Mouse (Mus musculus) spleen, postnatal 14 days (tissue): Measurements from ENCODE around the gene Carmil1.

Source experiments
- DNase-seq, 2 experiments: peaks; one replicate each; pipeline ENCODE4 v3.0.0; 2021 to 2022; ENCODE audit warnings: low spot score in 2 of 2

Gene Carmil1

DNA sequence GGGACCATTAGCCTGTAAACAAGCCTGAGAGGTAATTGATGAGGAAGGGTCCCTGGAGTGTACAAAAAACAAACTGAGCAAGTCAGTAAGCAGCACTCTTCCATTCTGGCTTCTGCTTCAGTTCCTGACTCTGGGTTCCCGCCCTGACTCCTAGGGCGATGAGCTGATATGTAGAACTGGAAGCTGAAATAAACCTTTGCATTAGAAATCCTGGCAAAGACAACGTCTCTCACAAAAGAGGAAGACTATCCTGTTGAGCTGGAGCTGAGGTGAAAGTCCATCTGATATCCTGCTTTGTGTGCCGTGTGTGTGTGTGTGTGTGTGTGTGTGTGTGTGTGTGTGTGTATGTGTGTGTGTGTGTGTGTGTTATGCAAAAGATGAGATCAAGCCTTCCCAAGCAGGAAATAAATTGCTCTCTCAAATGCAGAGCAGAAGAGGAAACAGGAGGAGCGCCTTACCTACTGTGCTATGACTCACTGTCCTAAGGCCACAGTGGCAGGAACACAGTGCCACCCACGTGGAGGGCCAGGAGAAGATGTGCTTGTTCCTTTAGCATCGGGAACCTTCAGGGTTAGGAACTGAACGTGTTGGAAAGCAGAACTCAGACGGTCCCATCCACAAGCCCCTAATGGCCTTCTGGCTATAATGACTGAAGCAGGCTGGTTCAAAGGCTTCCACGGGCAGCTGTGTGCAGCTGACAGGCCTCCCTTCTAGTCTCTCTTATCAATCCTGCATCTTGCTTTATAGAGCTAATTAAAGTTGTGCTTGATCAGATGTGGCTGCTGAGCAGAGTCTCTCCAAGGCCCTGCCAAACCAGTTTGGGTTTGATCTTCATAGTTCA is 19.6 kb downstream of the Carmil1 start:
- DNase-seq, result no peak

DNA sequence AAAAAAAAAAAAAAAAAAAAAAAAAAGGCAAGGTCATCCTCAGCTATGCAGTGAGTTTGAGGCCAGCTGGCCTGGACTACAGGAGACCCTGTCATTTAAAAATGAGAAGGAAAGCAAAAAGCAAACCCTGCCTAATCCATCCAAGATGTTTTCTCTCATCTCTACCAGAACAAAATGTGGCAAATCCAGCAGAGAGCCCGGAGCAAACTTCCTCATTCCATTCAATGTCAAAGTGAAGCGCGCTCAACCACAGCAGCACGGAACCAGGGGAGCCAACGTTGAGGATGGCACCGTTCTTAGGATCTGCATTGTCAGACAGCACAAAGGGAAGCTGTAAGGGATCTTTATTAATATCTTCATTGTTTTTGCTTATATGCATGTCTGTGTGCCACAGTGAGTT is 22.8 kb downstream of the Carmil1 start:
- no peak for DNase-seq

DNA sequence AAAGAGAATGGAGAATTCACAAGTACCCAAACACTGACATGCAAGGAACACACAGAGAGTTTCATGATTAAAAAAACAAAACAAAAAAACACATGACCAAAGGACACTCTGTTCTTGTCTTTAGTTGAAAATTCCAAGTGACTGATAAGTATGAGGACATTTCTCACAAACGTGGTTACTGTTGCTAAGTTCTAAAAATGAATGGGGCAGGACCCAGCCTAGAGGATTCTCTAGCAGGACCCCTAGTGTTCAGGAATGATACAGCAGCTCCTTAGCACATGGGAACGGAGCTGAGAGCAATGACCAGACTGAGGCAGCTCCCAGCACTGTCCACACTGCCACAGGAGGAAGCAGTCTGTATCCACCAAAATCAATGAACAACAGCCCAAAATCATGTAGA is 26.6 kb downstream of the Carmil1 start:
- DNase-seq, result peak in 1 of 2 experiments; percentile 12

DNA sequence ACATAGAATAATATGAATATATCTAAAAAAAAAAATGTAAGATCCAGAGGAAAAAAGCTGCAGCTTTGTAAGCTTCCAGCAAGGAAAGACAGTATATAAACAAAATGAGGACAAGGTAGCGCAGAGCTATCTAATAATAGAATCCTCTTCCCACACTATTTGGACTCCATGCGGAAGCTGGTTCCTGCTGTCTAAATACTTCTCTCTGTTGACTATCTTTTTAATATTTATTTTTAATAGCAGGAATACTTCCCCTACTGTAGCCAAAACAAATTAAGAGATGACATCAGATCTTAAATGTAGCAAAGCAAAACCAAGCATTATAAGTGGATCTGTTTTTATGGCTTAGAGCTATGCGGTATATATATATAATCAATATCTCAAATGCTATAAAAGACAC is 27.0 kb downstream of the Carmil1 start:
- no peak for DNase-seq

- no peak for DNase-seq
Observed at GRCm38 (mm10) chr13:24251236-24251635, 29.4 kb downstream of the Carmil1 start.

DNA sequence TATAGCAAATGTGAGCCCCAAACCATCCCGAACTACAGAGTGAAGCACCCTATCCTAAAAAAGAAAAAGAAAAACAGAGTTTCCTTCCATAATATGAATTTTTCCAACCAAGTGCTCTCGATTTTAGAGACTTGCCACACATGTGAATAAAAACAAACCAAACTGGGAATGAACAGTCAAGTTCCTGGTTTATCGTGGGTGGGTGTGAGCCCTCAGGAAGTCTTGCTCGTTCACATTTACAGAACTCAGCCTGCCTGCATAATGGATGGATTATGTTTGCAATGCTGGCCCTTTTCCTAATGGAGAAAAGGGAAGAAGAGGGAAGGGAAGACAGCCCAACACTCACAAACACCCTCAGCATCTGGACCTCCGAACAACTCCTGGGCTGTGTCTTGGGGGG is 32.7 kb downstream of the Carmil1 start:
- DNase-seq, result no peak

DNA sequence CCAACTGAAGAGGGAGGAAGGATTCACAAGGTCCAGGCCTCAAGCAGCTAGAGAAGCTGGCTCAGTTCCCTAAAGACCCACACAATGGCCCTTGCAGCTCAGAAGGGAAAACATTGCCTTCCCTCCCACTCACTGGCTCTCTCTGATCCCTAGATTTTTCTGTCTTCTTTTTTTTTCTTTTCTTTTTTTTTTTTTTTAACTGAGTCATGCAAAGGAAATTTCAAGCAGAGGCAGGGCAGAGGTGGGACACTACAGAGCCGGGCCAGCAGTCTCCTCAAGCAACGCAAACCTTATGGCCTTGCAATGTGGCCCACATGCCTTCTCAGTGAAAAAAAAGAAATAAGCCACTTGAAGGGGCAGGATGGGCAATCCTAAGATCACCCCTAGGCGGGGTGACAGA is 33.2 kb downstream of the Carmil1 start:
- DNase-seq, result no peak

DNA sequence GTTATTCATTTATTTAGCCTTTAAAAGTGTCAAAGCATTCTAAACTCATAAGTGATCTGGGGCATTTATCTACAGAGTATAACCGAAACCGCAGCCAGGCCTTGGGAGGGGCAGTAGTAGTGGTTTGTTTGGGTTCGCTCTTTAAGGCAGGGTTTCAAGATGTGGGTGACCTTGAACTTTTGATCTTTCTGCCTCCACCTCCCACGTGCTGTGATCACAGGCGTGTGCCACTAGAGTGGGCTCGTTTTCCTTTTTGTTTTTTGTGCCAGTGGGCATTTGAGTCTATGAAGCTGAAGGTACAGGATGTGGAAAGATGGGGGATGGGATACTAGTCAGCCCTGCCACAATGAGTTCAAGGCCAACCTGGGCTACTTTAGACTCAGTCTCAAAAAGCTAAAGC is 34.3 kb downstream of the Carmil1 start:
- no peak for DNase-seq

DNA sequence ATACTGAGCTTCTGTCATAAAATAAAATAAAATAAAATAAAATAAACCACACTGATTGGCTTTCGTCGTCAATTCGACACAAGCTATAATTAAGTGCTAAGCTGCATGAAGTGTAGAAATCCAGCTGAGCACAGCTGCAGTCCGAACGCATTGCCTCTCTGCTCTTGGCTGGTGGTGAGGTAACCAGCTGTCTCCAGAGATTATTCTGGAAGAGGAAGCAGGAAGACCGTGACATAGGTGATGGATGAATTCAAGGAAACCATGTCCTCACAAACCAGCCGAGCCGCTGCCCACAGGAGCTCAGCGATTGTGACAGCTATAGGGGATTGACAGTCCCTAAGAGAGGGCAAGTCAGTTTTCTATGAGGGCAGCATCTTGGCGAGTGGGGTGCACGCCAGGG is 36.0 kb downstream of the Carmil1 start:
- no peak for DNase-seq

DNA sequence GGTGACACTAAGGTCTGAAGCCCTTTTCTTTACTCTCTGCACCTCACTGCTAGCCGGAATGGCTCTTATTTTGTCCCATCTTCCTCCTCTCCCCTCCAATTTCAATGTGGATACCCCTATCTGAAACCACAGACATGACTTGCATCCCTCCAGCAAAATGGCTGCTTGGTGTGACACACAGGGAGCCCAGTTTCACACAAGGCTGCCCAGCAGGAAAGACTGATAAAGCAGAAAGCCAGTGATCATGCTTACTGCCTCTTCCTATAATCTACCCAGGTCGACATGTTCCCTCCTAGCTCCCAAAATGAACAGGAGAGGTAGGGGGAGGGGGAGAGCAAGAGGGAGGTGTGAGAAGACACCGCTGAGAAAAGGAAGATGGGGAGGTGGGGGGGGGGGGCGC is 36.6 kb downstream of the Carmil1 start:
- DNase-seq, result no peak

DNA sequence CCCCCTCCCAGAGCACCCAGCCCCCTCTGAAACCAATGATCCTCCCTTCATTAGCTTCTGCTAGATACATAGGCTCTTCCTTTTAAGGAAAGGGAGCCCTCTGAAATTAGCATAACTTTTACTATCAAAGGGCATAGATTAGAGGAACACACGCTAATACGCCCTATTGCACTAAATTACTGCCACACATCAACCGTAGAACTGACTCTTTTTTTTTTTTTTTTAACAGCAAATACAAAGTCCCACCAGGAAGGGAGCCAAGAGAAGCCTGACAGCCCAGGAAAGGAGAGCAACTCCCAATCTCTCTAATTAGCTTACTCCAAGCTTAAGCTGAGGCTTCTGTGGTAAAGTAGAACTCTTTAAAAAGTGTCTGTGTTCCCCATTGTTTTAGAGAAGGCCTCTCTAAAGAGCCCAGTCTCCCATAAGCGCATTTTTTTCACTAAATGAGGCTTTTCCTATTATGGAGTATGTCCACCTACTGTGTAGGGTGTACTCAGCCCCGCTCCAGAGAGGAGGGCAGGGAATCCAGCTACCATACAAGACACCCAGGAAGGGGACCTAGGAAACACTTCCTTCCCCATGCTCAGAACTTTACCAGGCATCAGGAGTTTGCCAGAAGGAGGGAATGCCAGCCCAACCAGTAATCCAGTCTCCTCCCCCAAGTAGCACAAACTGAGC is 38.0 kb downstream of the Carmil1 start:
- no peak for DNase-seq

DNA sequence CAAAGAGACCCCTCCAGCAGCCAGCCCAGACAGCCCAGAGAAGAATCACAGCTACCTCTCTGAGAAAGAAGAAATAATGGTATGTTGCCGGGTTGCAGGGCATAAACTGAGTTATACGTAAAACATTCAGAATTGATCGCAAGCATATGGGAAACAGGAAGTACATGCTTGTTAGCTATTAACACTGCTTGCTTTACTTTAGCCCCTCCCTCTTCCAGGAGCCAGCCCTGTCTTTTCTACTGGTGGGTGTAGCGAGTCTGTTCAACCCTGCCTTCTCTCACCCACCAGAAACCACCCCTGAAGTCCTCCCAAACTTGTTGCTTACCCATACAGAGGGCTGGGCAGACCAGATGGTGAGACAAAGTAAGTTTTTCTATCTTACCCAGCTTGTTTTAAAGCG is 39.4 kb downstream of the Carmil1 start:
- DNase-seq, result no peak

- no peak for DNase-seq
Observed at GRCm38 (mm10) chr13:24240430-24240829, 40.2 kb downstream of the Carmil1 start.

DNA sequence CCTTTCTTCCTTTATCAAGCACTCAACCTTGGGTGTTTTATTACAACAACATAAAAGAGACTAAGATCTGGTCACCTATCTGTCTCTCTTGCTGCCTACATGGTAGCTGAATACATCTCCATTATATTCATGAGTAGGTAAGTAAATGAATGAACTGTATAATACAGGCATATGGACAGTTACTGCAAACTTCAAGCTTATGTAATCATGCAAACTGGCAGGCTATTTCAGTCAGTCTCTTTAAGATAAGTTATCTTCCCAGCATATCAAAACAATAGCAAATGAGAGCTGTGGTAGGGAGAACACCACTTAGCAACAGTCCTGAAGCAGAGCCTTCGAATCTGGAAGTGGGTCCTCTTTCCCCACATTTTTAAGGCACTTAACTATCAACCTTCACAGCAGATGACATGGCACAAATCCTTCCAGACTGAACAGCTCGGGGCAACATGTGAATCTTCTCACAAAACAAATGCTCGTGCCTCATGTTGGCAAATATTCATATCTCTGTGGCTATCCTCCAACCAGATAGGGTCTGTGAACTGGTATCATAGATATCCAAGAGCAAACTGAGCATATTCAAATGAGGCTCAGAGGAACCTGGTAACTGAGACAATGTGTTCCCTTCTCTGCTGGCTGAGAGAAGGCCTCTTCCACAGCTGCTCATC is 42.0 kb downstream of the Carmil1 start:
- no peak for DNase-seq

DNA sequence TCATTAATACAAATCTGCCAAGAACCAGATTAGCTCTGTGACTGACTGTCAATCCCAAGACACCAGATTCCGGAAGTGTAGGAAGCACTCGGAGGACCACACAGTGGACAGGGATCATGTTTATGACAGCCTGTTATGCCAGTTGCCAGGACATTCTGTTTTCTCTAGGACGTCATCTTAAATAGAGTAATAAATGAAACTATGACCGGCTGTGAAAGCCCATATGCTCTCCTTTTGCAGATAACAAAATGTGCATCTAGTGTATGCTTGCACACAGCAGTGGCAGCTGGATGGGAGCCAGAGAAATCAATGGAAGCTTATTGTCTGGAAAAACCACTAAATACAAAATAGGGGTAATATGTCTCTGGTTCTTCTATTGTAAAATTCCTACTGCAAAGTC is 43.9 kb downstream of the Carmil1 start:
- no peak for DNase-seq

- DNase-seq, result no peak
Observed at GRCm38 (mm10) chr13:24232750-24233149, 47.8 kb downstream of the Carmil1 start.

GRCm38 (mm10) chr13:24231746-24232483 is 48.7 kb downstream of the Carmil1 start:
- no peak for DNase-seq

- no peak for DNase-seq
Observed at GRCm38 (mm10) chr13:24231146-24231545, 49.4 kb downstream of the Carmil1 start.

DNA sequence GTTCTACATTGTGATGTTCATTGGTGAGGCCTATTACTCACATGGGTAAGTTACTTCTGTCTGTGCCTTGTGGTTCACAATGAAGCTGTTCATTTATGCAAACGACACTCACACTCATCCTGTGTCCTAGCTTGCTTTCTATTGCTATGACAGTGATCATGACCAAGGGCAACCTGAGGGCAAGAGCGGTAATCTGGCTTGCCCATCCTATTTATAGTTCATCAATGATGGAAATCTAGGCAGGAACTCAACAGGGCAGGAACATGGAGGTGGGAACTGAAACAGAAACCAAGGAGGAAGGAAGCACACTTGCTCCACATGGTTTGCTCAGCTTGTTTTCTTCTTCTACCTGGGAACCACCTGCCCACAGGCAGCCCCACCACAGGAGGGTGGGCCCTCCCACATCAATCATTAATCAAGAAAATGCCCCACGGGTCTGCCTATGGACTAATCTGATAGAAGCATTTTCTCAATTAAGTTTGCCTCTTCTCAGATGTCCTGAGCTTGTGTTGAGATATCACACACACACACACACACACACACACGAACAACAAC is 50.0 kb downstream of the Carmil1 start:
- peak in 1 of 2 experiments; percentile 3 for DNase-seq

- DNase-seq, result no peak
Observed at GRCm38 (mm10) chr13:24223425-24224201, 57.0 kb downstream of the Carmil1 start.

- DNase-seq, result no peak
Observed at GRCm38 (mm10) chr13:24220441-24220970, 60.1 kb downstream of the Carmil1 start.
